Mouse (Mus musculus) intestine, embryonic 16.5 days (tissue): Measurements from ENCODE around the gene Trmt112. TPM values are rescaled to one million over a fixed set of nuclear protein-coding genes. Genes with fewer than 3 reads are reported as not detected.
A peak's percentile ranks its signal among the peaks of the same experiment; 100 is the strongest.

Experiments used
- ATAC-seq: fragments of 200-750 bp; cut with Nextera tagmentation; 2 replicates; pipeline ENCODE4 v1.8.0; 2017; ENCODE audit warnings: moderate TSS enrichment, moderate library complexity
- H3K27ac ChIP-seq: fragments of 300-500 bp; sonication (generic); 2 replicates; pipeline ENCODE4 v1.5.1; 2014; ENCODE audit warnings: mild to moderate bottlenecking, low read length
- H3K27me3 ChIP-seq: fragments of 300-500 bp; sonication (generic); replicated peaks from 2 replicates; pipeline ENCODE4 v1.6.1; 2014; ENCODE audit warnings: low read length, control low read depth, mixed read lengths; ENCODE audit not compliant: control insufficient read depth, insufficient read depth
- H3K36me3 ChIP-seq: fragments of 300-500 bp; sonication (generic); 2 replicates; pipeline ENCODE4 v1.6.1; 2014; ENCODE audit warnings: low read length, control low read depth; ENCODE audit not compliant: control insufficient read depth, insufficient read depth
- H3K4me1 ChIP-seq: fragments of 300-500 bp; sonication (generic); 2 replicates; pipeline ENCODE4 v1.6.1; 2014; ENCODE audit warnings: low read length, control low read depth, mixed read lengths; ENCODE audit not compliant: control insufficient read depth, insufficient read depth
- H3K4me2 ChIP-seq: fragments of 300-500 bp; sonication (generic); 2 replicates; pipeline ENCODE4 v1.6.1; 2014; ENCODE audit warnings: low read depth, low read length, control low read depth
- H3K4me3 ChIP-seq: fragments of 300-500 bp; sonication (generic); 2 replicates; pipeline ENCODE4 v1.5.1; 2014; ENCODE audit warnings: mild to moderate bottlenecking, low read length
- H3K9ac ChIP-seq: fragments of 300-500 bp; sonication (generic); 2 replicates; pipeline ENCODE4 v1.6.1; 2014; ENCODE audit warnings: low read depth, low read length
- H3K9me3 ChIP-seq: fragments of 300-500 bp; sonication (generic); 2 replicates; pipeline ENCODE4 v1.6.1; 2016; ENCODE audit warnings: low read length, control low read depth; ENCODE audit not compliant: control insufficient read depth
- WGBS: fragments of 180-500 bp; shearing (Covaris S2); extraction: QIAGEN DNeasy Blood & Tissue Kit; methylation state at CpG from one replicate; pipeline ENCODE4 v1.1.7; 2014; 5-methylcytosine and 5-hydroxymethylcytosine counted together
- polyA plus RNA-seq: library from polyadenylated mRNA; unstranded; fragments of >200 nt; fragmentation: Nextera tagmentation; extraction: Ambion mirVana; gene quantifications from 2 replicates; pipeline ENCODE4 v1.2.1, GENCODE M21; 2015

The Trmt112 gene
- polyA plus RNA-seq, 1 experiment from 2014 or later = 111 TPM

GRCm38 (mm10) chr19:6949951-6950350, 40.5 kb downstream of the Trmt112 start:
- Histone ChIP-seq H3K9me3 (no peaks in the 10 kb centered on the region), H3K4me3 (peak overlapping the region; percentile 67), H3K9ac (peak overlapping the region; percentile 75; the same call in 1 of the 2 replicates), H3K27ac (peak overlapping the region; percentile 98), H3K27me3 (no peaks in the 10 kb centered on the region), H3K36me3 (peaks cover 8% of the 10 kb centered on the region; the same call in 1 of the 2 replicates), H3K4me2 (peak overlapping the region; percentile 80), H3K4me1 (peaks cover 55% of the 10 kb centered on the region)
- ATAC-seq = no peak
- 48% methylated on average over 5 of the region's 5 CpGs for WGBS

DNA sequence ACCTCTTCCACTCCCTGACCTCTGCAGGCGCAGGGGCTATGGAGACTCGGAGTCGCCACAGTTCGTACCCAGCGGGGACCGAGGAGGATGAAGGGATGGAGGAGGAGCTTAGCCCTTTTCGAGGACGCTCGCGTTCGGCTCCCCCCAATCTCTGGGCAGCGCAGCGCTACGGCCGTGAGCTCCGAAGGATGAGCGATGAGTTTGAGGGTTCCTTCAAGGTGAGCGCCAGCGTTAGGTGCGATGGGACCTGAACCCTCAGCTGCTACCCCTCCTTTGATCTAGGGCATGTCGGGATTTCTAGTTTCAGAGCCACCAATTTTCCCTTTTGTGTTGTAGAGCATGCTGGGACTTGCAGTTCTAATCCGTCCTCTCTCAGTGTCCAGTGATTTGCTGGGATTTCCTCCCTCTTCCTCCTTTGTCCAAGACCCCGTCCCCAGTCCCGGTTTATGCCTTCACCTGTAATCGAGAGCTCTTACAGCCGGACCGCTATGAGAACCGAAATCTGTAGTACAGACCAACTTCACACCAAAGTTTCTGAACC, 41.2 kb downstream of the Trmt112 start:
- WGBS = under 1% methylated on average over 28 of the region's 28 CpGs
- peak overlapping the region; percentile 80 for H3K4me2 ChIP-seq
- H3K27me3 ChIP-seq = no peaks in the 10 kb centered on the region
- H3K9ac ChIP-seq = peak overlapping the region; percentile 75
- peak overlapping the region; percentile 98 for H3K27ac ChIP-seq
- H3K4me3 ChIP-seq = peak overlapping the region; percentile 67
- peaks cover 11% of the 10 kb centered on the region for H3K36me3 ChIP-seq
- no peaks in the 10 kb centered on the region for H3K9me3 ChIP-seq
- H3K4me1 ChIP-seq = peaks cover 57% of the 10 kb centered on the region
- ATAC-seq = peak; percentile 12

DNA sequence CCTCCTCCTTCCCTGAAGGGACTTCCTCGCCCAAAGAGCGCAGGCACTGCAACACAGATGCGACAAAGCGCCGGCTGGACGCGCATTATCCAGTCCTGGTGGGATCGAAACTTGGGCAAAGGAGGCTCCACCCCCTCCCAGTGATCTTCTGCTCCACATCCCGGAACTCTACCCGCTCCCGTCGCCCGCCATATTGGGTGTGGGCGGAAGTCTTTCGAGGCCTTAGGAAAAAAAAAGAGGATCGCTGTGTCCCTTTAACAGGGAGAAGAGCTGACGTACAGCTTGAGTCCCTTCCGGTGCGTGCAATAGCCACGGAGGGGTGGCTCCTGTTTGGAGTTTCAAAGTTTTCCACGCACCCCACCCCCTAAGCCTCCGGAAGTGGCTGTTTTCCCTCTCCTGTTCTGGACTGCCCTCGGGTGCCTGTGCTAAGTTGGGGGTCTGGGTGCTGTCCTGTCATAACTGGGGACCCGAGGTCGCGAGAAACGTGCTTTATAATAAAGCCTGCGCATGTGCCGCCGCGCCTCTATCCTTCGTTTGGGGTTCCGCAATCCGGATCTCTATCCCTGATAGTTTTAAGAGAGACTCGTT, 42.0 kb downstream of the Trmt112 start:
- peak overlapping the region; percentile 80 for H3K4me2 ChIP-seq
- no peaks in the 10 kb centered on the region for H3K27me3 ChIP-seq
- peaks cover 19% of the 10 kb centered on the region for H3K36me3 ChIP-seq
- no peaks in the 10 kb centered on the region for H3K9me3 ChIP-seq
- peak; percentile 74 for ATAC-seq
- WGBS = under 1% methylated on average over 35 of the region's 35 CpGs
- H3K4me1 ChIP-seq = peaks cover 57% of the 10 kb centered on the region
- peak overlapping the region; percentile 75 for H3K9ac ChIP-seq
- peak overlapping the region; percentile 98 for H3K27ac ChIP-seq
- H3K4me3 ChIP-seq = peak overlapping the region; percentile 67

GRCm38 (mm10) chr19:6951994-6952711, 42.7 kb downstream of the Trmt112 start:
- peak overlapping the region; percentile 80 for H3K4me2 ChIP-seq
- ATAC-seq = peak; percentile 72

GRCm38 (mm10) chr19:6952712-6953037, 43.2 kb downstream of the Trmt112 start:
- peak; percentile 14; the same call in 1 of the 2 replicates for ATAC-seq
- Histone ChIP-seq H3K9me3 (no peaks in the 10 kb centered on the region), H3K4me3 (peak overlapping the region; percentile 67), H3K27ac (peak overlapping the region; percentile 98), H3K36me3 (peaks cover 24% of the 10 kb centered on the region), H3K27me3 (no peaks in the 10 kb centered on the region), H3K4me1 (peaks cover 50% of the 10 kb centered on the region), H3K4me2 (peak overlapping the region; percentile 80), H3K9ac (peak overlapping the region; percentile 75)
- WGBS = 6% methylated on average over 3 of the region's 3 CpGs

More at GRCm38 (mm10) chr19:6951994-6952711, 42.7 kb downstream of the Trmt112 start:
- WGBS = under 1% methylated on average over 31 of the region's 31 CpGs
- Histone ChIP-seq H3K9me3 (no peaks in the 10 kb centered on the region), H3K27me3 (no peaks in the 10 kb centered on the region), H3K36me3 (peaks cover 24% of the 10 kb centered on the region), H3K27ac (peak overlapping the region; percentile 98), H3K4me3 (peak overlapping the region; percentile 67), H3K4me1 (peaks cover 50% of the 10 kb centered on the region), H3K9ac (peak overlapping the region; percentile 75)

DNA sequence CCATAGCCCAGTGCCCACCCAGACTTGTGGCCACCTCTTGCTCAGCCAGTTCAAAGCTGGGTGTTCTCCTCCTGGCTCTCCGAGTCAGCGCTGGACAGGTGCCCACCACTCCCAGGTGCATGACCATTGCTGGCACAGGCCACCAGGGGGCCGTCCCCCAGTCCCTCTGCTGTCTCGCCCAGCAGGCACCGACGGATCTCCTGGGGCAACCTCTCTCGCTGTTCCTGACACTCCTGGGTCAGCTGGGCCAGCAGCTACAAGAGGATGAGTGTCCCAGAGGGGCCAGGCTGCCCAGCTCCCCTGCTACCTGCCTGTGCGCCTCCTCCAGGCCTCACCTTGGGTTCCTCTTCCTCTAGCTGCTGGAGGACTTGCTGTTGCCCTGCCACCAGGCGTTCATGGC, 44.5 kb downstream of the Trmt112 start:
- H3K4me1 ChIP-seq = peaks cover 39% of the 10 kb centered on the region
- H3K9ac ChIP-seq = 0 out of 2 replicates have a peak overlapping the region, but pooled peaks have one; percentile 11
- peak overlapping the region; percentile 27; the same call in 1 of the 2 replicates for H3K27ac ChIP-seq
- no peak overlapping the region for H3K4me2 ChIP-seq
- H3K4me3 ChIP-seq = no peak overlapping the region
- WGBS = 45% methylated on average over 9 of the region's 9 CpGs
- H3K27me3 ChIP-seq = no peaks in the 10 kb centered on the region
- no peaks in the 10 kb centered on the region for H3K9me3 ChIP-seq
- H3K36me3 ChIP-seq = peaks cover 33% of the 10 kb centered on the region
- ATAC-seq = no peak

DNA sequence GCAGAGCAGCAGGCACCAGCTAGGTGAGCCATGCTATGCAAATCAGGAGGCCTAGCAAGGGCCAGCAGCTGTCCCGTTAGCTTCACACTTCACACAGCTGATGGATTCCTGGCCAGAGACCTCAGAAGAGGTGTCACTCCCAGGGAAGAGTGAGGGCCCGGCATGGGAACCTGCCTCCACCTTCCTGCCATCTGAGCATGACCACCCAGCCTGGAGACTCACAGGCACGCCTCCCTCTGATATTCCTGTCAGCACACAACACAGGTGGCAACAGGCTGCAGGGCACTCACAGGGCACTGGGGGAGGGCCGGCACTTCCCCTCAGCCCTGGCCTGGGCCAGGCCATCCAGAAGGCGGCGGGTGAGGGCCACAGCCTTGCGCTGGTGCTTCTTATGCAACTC, 45.9 kb downstream of the Trmt112 start:
- H3K27ac ChIP-seq = peak overlapping the region; percentile 48; the same call in 1 of the 2 replicates
- peaks cover 28% of the 10 kb centered on the region for H3K4me1 ChIP-seq
- H3K4me3 ChIP-seq = no peak overlapping the region
- H3K27me3 ChIP-seq = no peaks in the 10 kb centered on the region
- ATAC-seq = no peak
- no peak overlapping the region for H3K9ac ChIP-seq
- H3K4me2 ChIP-seq = no peak overlapping the region
- H3K9me3 ChIP-seq = no peaks in the 10 kb centered on the region
- peaks cover 46% of the 10 kb centered on the region for H3K36me3 ChIP-seq
- WGBS = 78% methylated on average over 7 of the region's 7 CpGs

- peaks cover 51% of the 10 kb centered on the region for H3K36me3 ChIP-seq
- no peaks in the 10 kb centered on the region for H3K9me3 ChIP-seq
- no peak overlapping the region; the same call in 1 of the 2 replicates for H3K27ac ChIP-seq
- 87% methylated on average over 10 of the region's 10 CpGs for WGBS
- H3K4me3 ChIP-seq = no peak overlapping the region
- 0 out of 2 replicates have a peak overlapping the region, but pooled peaks have one; percentile 11 for H3K9ac ChIP-seq
- H3K4me1 ChIP-seq = peaks cover 28% of the 10 kb centered on the region
- no peaks in the 10 kb centered on the region for H3K27me3 ChIP-seq
- ATAC-seq = no peak
- H3K4me2 ChIP-seq = no peak overlapping the region
These were observed 47.0 kb downstream of the Trmt112 start for GRCm38 (mm10) chr19:6956461-6956860.
